Mouse (Mus musculus) lung, embryonic 16.5 days (tissue): ENCODE data around the gene Rbm39. TPM values are rescaled to one million over a fixed set of nuclear protein-coding genes. Genes with fewer than 3 reads are reported as not detected.
"Not testable (repeated sequence)": the region's sequence is repeated elsewhere in the genome, so short reads cannot be mapped to it uniquely, and the experiment has no call there.

Experiments used
- ATAC-seq: fragments of 200-750 bp; cut with Nextera tagmentation; 2 replicates; pipeline ENCODE4 v1.8.0; 2017; ENCODE audit warnings: low read depth, mild to moderate bottlenecking, moderate library complexity
- H3K27ac ChIP-seq: fragments of 300-500 bp; sonication (generic); 2 replicates; pipeline ENCODE4 v1.5.1; 2014; ENCODE audit warnings: mild to moderate bottlenecking, control low read depth, low read length
- H3K27me3 ChIP-seq: fragments of 300-500 bp; sonication (generic); 2 replicates; pipeline ENCODE4 v1.6.1; 2014; ENCODE audit warnings: low read depth, low read length, mixed read lengths; ENCODE audit not compliant: control insufficient read depth, insufficient read depth
- H3K36me3 ChIP-seq: fragments of 300-500 bp; sonication (generic); 2 replicates; pipeline ENCODE4 v1.6.1; 2014; ENCODE audit warnings: low read length; ENCODE audit not compliant: control insufficient read depth, insufficient read depth
- H3K4me1 ChIP-seq: fragments of 300-500 bp; sonication (generic); replicated peaks from 2 replicates; pipeline ENCODE4 v1.6.1; 2014; ENCODE audit warnings: low read length, mixed read lengths; ENCODE audit not compliant: control insufficient read depth, insufficient read depth
- H3K4me2 ChIP-seq: fragments of 300-500 bp; sonication (generic); 2 replicates; pipeline ENCODE4 v1.6.1; 2014; ENCODE audit warnings: low read depth, low read length, control low read depth
- H3K4me3 ChIP-seq: fragments of 300-500 bp; sonication (generic); 2 replicates; pipeline ENCODE4 v1.5.1; 2014; ENCODE audit warnings: mild to moderate bottlenecking, low read length, control low read depth
- H3K9ac ChIP-seq: fragments of 300-500 bp; sonication (generic); 2 replicates; pipeline ENCODE4 v1.6.1; 2014; ENCODE audit warnings: low read length, control low read depth
- H3K9me3 ChIP-seq: fragments of 300-500 bp; sonication (generic); 2 replicates; pipeline ENCODE4 v1.6.1; 2016; ENCODE audit warnings: low read length; ENCODE audit not compliant: control insufficient read depth
- WGBS: fragments of 180-500 bp; shearing (Covaris S2); extraction: QIAGEN DNeasy Blood & Tissue Kit; methylation state at CpG from one replicate; pipeline ENCODE4 v1.1.7; 2014; 5-methylcytosine and 5-hydroxymethylcytosine counted together
- polyA plus RNA-seq: library from polyadenylated mRNA; unstranded; fragments of >200 nt; fragmentation: Nextera tagmentation; extraction: Ambion mirVana; gene quantifications from 2 replicates; pipeline ENCODE4 v1.2.1, GENCODE M21; 2015

Gene Rbm39
- polyA plus RNA-seq, 1 experiment from 2014 or later: 645 TPM

- H3K36me3 ChIP-seq: not testable (repeated sequence)
Measured at GRCm38 (mm10) chr2:156189241-156189640, 9.2 kb upstream of the Rbm39 start.

DNA sequence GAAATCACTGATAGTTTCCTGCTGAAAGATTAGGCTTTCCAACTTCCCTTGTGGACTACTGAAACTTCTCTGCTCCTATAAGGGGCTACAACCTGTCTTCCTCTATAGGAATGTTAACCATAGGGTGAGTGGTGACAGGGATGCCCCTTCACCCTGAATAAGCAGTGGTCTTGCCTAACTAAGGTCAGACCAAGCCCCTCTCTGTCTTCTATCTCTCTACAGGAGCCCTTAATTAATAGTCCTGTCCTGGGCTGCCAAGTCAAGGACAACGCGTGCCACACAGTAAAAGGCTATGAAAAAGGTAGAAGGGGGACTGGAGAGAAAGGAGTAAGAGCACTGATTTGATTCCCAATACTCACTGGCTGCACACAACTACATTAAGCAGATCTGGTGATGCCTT is 1.6 kb upstream of the Rbm39 start:
- no peaks in the 10 kb centered on the region for H3K9me3 ChIP-seq
- no peak overlapping the region for H3K4me2 ChIP-seq
- H3K36me3 ChIP-seq: peaks cover 12% of the 10 kb centered on the region
- no peak overlapping the region for H3K9ac ChIP-seq
- H3K27ac ChIP-seq: no peak overlapping the region
- H3K4me3 ChIP-seq: no peak overlapping the region
- WGBS: 68% methylated on average over 2 of the region's 2 CpGs
- ATAC-seq: no peak
- peaks cover 14% of the 10 kb centered on the region for H3K4me1 ChIP-seq
- no peaks in the 10 kb centered on the region for H3K27me3 ChIP-seq

More at GRCm38 (mm10) chr2:156189241-156189640, 9.2 kb upstream of the Rbm39 start:
- not testable (repeated sequence) for H3K27me3 ChIP-seq, ATAC-seq, H3K9me3 ChIP-seq, H3K4me1 ChIP-seq, H3K9ac ChIP-seq, H3K27ac ChIP-seq, H3K4me2 ChIP-seq, H3K4me3 ChIP-seq
- WGBS: 66% methylated on average over 7 of the region's 7 CpGs

DNA sequence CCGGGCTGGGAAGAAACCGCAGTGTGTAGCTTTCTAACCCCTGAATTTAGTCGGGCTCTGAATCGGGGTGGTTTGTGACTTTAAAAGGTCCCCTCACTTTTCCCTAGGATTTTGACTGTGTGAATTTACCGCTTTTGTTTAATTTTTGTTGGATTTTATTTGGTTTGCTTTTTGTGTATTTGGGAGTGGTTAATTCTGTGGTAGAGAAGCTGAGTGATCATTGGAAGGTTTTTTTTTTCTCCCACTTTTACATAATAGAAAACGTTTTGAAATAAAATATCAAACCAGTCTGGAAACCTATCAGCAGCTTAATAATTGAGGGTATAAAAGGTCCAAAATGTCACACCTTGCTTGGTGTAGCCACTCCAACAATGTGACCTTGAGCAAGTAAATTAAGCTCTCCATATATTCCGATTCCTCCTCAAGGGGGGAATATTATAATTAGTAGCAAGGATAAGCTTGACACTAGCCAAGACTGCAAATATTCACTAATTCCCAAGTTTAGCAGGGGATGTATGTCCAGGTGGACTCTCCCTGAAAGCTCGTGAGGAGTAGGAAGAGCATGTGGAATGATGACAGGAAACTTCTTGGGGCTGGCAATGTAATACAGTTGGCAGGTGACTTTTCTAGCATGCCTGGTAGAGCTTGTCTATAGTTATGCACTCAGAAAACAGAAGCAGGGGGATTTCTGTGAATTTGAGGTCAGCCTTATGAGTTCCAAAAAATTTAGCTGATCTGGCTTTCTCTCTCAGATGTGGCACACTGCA is 969 bp upstream of the Rbm39 start:
- peak overlapping the region; percentile 69 for H3K4me3 ChIP-seq
- WGBS: 11% methylated on average over 8 of the region's 8 CpGs
- peaks cover 12% of the 10 kb centered on the region for H3K36me3 ChIP-seq
- no peak for ATAC-seq
- peaks cover 14% of the 10 kb centered on the region for H3K4me1 ChIP-seq
- H3K4me2 ChIP-seq: peak overlapping the region; percentile 68
- no peaks in the 10 kb centered on the region for H3K27me3 ChIP-seq
- peak overlapping the region; percentile 88 for H3K27ac ChIP-seq
- H3K9ac ChIP-seq: peak overlapping the region; percentile 84
- no peaks in the 10 kb centered on the region for H3K9me3 ChIP-seq

DNA sequence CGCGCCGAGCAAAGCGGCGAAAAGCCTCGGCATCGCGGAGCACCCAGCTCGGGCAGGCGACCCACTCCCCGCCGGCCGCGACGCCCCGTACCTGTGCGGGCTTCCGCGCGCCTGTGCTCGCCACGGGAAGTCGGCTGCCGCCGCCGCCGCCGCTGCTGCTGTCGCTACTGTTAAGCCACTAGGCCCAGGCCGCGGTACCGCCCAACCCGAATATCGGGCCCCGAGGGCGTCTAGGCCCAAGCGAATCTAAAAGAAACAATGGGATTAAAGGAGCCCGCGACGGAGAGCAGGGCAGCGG is 293 bp downstream of the Rbm39 start:
- Histone ChIP-seq H3K4me3 (peak overlapping the region; percentile 87), H3K4me2 (no peak overlapping the region), H3K9me3 (no peaks in the 10 kb centered on the region), H3K4me1 (peaks cover 14% of the 10 kb centered on the region), H3K27me3 (no peaks in the 10 kb centered on the region), H3K27ac (peak overlapping the region; percentile 92), H3K9ac (peak overlapping the region; percentile 99), H3K36me3 (peaks cover 14% of the 10 kb centered on the region)
- 0% methylated on average over 41 of the region's 41 CpGs for WGBS
- peak; percentile 41 for ATAC-seq

GRCm38 (mm10) chr2:156179046-156179795 is 817 bp downstream of the Rbm39 start:
- ATAC-seq: peak; percentile 63
- Histone ChIP-seq H3K27ac (peak overlapping the region; percentile 92), H3K36me3 (peaks cover 18% of the 10 kb centered on the region), H3K9ac (peak overlapping the region; percentile 99), H3K4me1 (peaks cover 14% of the 10 kb centered on the region), H3K4me3 (peak overlapping the region; percentile 87), H3K27me3 (no peaks in the 10 kb centered on the region), H3K4me2 (peak overlapping the region; percentile 68), H3K9me3 (no peaks in the 10 kb centered on the region)
- under 1% methylated on average over 46 of the region's 47 CpGs for WGBS

DNA sequence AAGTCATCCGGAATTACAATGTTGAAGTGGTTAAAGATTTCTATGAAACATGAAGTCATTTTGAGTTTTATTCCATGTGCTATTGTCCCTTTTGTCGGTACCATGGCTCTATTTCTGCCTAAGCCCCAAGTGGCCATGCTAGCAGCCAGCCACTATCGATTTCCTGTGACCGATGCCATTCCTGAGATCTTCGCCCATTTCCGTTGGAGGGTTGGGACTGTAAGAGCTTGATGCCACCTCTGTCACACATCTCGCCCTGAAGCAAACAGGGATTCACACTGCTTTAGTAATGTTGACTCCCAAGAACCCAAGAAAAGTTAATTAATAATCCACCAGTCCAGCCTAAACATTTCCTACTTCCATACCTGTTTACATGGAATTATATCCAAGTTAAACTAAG is 2.4 kb downstream of the Rbm39 start:
- no peak for ATAC-seq
- Histone ChIP-seq H3K27ac (no peak overlapping the region), H3K4me3 (peak overlapping the region; percentile 29; the same call in 1 of the 2 replicates), H3K27me3 (no peaks in the 10 kb centered on the region), H3K9me3 (no peaks in the 10 kb centered on the region), H3K4me2 (peak overlapping the region; percentile 68), H3K4me1 (peaks cover 14% of the 10 kb centered on the region), H3K36me3 (peaks cover 24% of the 10 kb centered on the region), H3K9ac (peak overlapping the region; percentile 45; the same call in 1 of the 2 replicates)
- 74% methylated on average over 7 of the region's 7 CpGs for WGBS

GRCm38 (mm10) chr2:156177079-156177478 is 3.0 kb downstream of the Rbm39 start:
- Histone ChIP-seq H3K27ac (no peak overlapping the region), H3K9me3 (no peaks in the 10 kb centered on the region), H3K9ac (no peak overlapping the region), H3K36me3 (peaks cover 28% of the 10 kb centered on the region), H3K4me2 (peak overlapping the region; percentile 33), H3K4me3 (0 out of 2 replicates have a peak overlapping the region, but pooled peaks have one; percentile 2), H3K4me1 (peaks cover 14% of the 10 kb centered on the region), H3K27me3 (no peaks in the 10 kb centered on the region)
- WGBS: 66% methylated on average over 6 of the region's 6 CpGs
- no peak for ATAC-seq

- Histone ChIP-seq H3K9ac (no peak overlapping the region), H3K4me2 (no peak overlapping the region), H3K27me3 (no peaks in the 10 kb centered on the region), H3K36me3 (peaks cover 67% of the 10 kb centered on the region), H3K4me1 (no peaks in the 10 kb centered on the region), H3K27ac (no peak overlapping the region), H3K4me3 (no peak overlapping the region), H3K9me3 (no peaks in the 10 kb centered on the region)
- ATAC-seq: no peak
- 93% methylated on average over 5 of the region's 5 CpGs for WGBS
Measured at GRCm38 (mm10) chr2:156166557-156166956, 13.5 kb downstream of the Rbm39 start.

GRCm38 (mm10) chr2:156165478-156165877 is 14.6 kb downstream of the Rbm39 start:
- no peaks in the 10 kb centered on the region for H3K4me1 ChIP-seq
- no peak overlapping the region for H3K9ac ChIP-seq
- H3K27me3 ChIP-seq: no peaks in the 10 kb centered on the region
- no peak overlapping the region for H3K27ac ChIP-seq
- 88% methylated on average over 1 of the region's 1 CpGs for WGBS
- peaks cover 65% of the 10 kb centered on the region for H3K36me3 ChIP-seq
- no peak overlapping the region for H3K4me3 ChIP-seq
- no peaks in the 10 kb centered on the region for H3K9me3 ChIP-seq
- H3K4me2 ChIP-seq: no peak overlapping the region
- ATAC-seq: no peak
